Mouse (Mus musculus) hindbrain, embryonic 11.5 days (tissue): ENCODE measurements at regions not wholly inside any gene's neighbourhood (a gene's known extent, or its start where the extent isn't known, plus 50 kb on each side); places are given as distances from the start of the nearest gene placed in this dataset.
"Not testable (repeated sequence)": the region's sequence is repeated elsewhere in the genome, so short reads cannot be mapped to it uniquely, and the experiment has no call there.

Source experiments
- ATAC-seq: fragments of 200-750 bp; cut with Nextera tagmentation; 2 replicates; pipeline ENCODE4 v1.8.0; 2017; ENCODE audit warnings: mild to moderate bottlenecking, moderate TSS enrichment, moderate library complexity; ENCODE audit not compliant: low FRiP score
- DNase-seq: peaks from one replicate; pipeline ENCODE4 v3.0.0-alpha.2; 2015; ENCODE audit warnings: low spot score
- H3K27ac ChIP-seq: fragments of 300-500 bp; sonication (generic); 2 replicates; pipeline ENCODE4 v1.5.1; 2014; ENCODE audit warnings: mild to moderate bottlenecking, low read depth, low read length
- H3K27me3 ChIP-seq: fragments of 300-500 bp; sonication (generic); 2 replicates; pipeline ENCODE4 v1.6.1; 2014; ENCODE audit warnings: mild to moderate bottlenecking, low read length, moderate library complexity, mixed read lengths; ENCODE audit not compliant: control insufficient read depth, insufficient read depth
- H3K36me3 ChIP-seq: fragments of 300-500 bp; sonication (generic); 2 replicates; pipeline ENCODE4 v1.6.1; 2014; ENCODE audit warnings: mild to moderate bottlenecking, low read length, moderate library complexity, mixed read lengths; ENCODE audit not compliant: control insufficient read depth, insufficient read depth
- H3K4me1 ChIP-seq: fragments of 300-500 bp; sonication (generic); replicated peaks from 2 replicates; pipeline ENCODE4 v1.6.1; 2014; ENCODE audit warnings: low read length, mixed read lengths; ENCODE audit not compliant: control insufficient read depth, insufficient read depth
- H3K4me2 ChIP-seq: fragments of 300-500 bp; sonication (generic); replicated peaks from 2 replicates; pipeline ENCODE4 v1.6.1; 2014; ENCODE audit warnings: mild to moderate bottlenecking, low read depth, low read length
- H3K4me3 ChIP-seq: fragments of 300-500 bp; sonication (generic); 2 replicates; pipeline ENCODE4 v1.5.1; 2014; ENCODE audit warnings: low read depth, low read length
- H3K9ac ChIP-seq: fragments of 300-500 bp; sonication (generic); 2 replicates; pipeline ENCODE4 v1.6.1; 2014; ENCODE audit warnings: low read depth, low read length
- H3K9me3 ChIP-seq: fragments of 300-500 bp; sonication (generic); 2 replicates; pipeline ENCODE4 v1.6.1; 2016; ENCODE audit warnings: low read length; ENCODE audit not compliant: control insufficient read depth
- WGBS: fragments of 180-500 bp; shearing (Covaris S2); extraction: QIAGEN DNeasy Blood & Tissue Kit; methylation state at CpG from one replicate; pipeline ENCODE4 v1.1.7; 2014; 5-methylcytosine and 5-hydroxymethylcytosine counted together

- ATAC-seq, result no peak
- DNase-seq, result no peak
- no peak overlapping the region for H3K27ac ChIP-seq
- H3K9ac ChIP-seq, result no peak overlapping the region
- no peak overlapping the region for H3K4me2 ChIP-seq
- no peaks in the 10 kb centered on the region for H3K27me3 ChIP-seq
- H3K9me3 ChIP-seq, result no peaks in the 10 kb centered on the region
- H3K4me1 ChIP-seq, result no peaks in the 10 kb centered on the region
- 63% methylated on average over 2 of the region's 2 CpGs for WGBS
- H3K36me3 ChIP-seq, result no peaks in the 10 kb centered on the region
- no peak overlapping the region for H3K4me3 ChIP-seq
Measured at GRCm38 (mm10) chr15:24422333-24422942, 991.1 kb downstream of the Basp1 start.

GRCm38 (mm10) chr15:24419736-24420135 lies 993.8 kb downstream of the Basp1 start:
- 82% methylated on average over 1 of the region's 1 CpGs for WGBS
- Histone ChIP-seq H3K4me2 (no peak overlapping the region), H3K9ac (no peak overlapping the region), H3K27ac (no peak overlapping the region), H3K27me3 (no peaks in the 10 kb centered on the region), H3K4me3 (no peak overlapping the region), H3K4me1 (no peaks in the 10 kb centered on the region), H3K9me3 (no peaks in the 10 kb centered on the region), H3K36me3 (no peaks in the 10 kb centered on the region)
- ATAC-seq (no peak), DNase-seq (no peak)

GRCm38 (mm10) chr15:24419186-24419585 lies 994.4 kb downstream of the Basp1 start:
- no peak for DNase-seq
- ATAC-seq, result no peak

DNA sequence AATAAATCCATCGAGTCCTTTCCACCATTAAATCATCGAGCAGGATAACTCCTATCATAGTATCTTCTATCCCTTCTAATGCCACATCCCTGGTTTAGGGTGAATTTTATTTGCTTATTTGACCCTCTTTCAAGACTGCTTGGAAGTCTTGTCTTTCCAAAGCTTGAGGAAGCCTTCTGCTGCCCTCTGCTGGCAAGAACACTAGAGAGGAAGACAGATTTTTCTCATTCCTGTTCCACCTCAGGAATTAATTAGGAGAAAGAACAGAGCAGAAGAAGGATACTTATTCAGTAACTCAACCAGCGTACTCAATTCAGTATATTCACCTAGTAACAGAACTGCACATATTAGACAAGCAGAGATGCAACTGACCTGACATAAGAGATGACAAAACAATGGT lies 1005.9 kb downstream of the Basp1 start:
- Histone ChIP-seq H3K27me3 (no peaks in the 10 kb centered on the region), H3K36me3 (no peaks in the 10 kb centered on the region), H3K4me1 (no peaks in the 10 kb centered on the region), H3K9ac (no peak overlapping the region), H3K4me3 (no peak overlapping the region), H3K9me3 (no peaks in the 10 kb centered on the region), H3K27ac (no peak overlapping the region), H3K4me2 (no peak overlapping the region)
- WGBS, result 72% methylated on average over 3 of the region's 3 CpGs
- DNase-seq (peak; percentile 78), ATAC-seq (no peak; the same call in 1 of the 2 replicates)

More at GRCm38 (mm10) chr15:24419186-24419585, 994.4 kb downstream of the Basp1 start:
- no peak overlapping the region for H3K9ac ChIP-seq
- no peak overlapping the region for H3K4me3 ChIP-seq
- 88% methylated on average over 1 of the region's 1 CpGs for WGBS
- H3K4me2 ChIP-seq, result no peak overlapping the region
- H3K36me3 ChIP-seq, result no peaks in the 10 kb centered on the region
- no peaks in the 10 kb centered on the region for H3K9me3 ChIP-seq
- no peaks in the 10 kb centered on the region for H3K27me3 ChIP-seq
- H3K27ac ChIP-seq, result no peak overlapping the region
- H3K4me1 ChIP-seq, result no peaks in the 10 kb centered on the region

- no peak for DNase-seq
- Histone ChIP-seq H3K27ac (no peak overlapping the region), H3K4me2 (no peak overlapping the region), H3K36me3 (no peaks in the 10 kb centered on the region), H3K9me3 (no peaks in the 10 kb centered on the region), H3K4me1 (no peaks in the 10 kb centered on the region), H3K9ac (no peak overlapping the region), H3K27me3 (no peaks in the 10 kb centered on the region), H3K4me3 (no peak overlapping the region)
- 63% methylated on average over 1 of the region's 1 CpGs for WGBS
- no peak for ATAC-seq
Measured at GRCm38 (mm10) chr15:24405305-24405704, 1008.3 kb downstream of the Basp1 start.

GRCm38 (mm10) chr15:24400088-24400487 lies 1013.5 kb downstream of the Basp1 start:
- Histone ChIP-seq H3K4me2 (no peak overlapping the region), H3K9ac (no peak overlapping the region), H3K27me3 (no peaks in the 10 kb centered on the region), H3K27ac (no peak overlapping the region), H3K4me1 (no peaks in the 10 kb centered on the region), H3K9me3 (no peaks in the 10 kb centered on the region), H3K36me3 (no peaks in the 10 kb centered on the region), H3K4me3 (no peak overlapping the region)
- WGBS, result 88% methylated on average over 2 of the region's 2 CpGs
- DNase-seq (no peak), ATAC-seq (no peak)

DNA sequence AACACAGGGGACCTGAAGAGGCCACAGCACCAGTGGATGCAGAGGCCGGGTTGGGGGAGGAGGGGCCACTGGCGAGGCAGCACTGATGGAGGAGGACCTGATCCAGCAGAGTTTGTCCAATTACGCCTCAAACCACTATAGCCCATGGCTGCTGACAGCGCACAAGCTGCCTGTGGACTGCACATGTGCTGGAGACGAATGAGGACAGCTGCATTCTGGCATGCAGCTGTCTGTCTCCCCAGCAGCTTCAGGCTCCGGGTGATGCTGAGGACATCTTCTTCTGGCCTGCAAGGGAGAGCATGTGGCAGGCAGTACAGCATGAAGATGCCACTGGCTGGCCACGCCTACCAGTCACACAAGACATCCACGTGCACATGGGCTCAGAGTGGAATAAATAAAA lies 1055.2 kb downstream of the Basp1 start:
- no peak for DNase-seq
- Histone ChIP-seq H3K4me2 (no peak overlapping the region), H3K27me3 (no peaks in the 10 kb centered on the region)

GRCm38 (mm10) chr15:24348975-24349560 lies 1064.5 kb downstream of the Basp1 start:
- peak; percentile 54; the same call in 1 of the 2 replicates for ATAC-seq
- WGBS, result 76% methylated on average over 1 of the region's 1 CpGs

More for the DNA sequence above, 1055.2 kb downstream of the Basp1 start:
- H3K4me3 ChIP-seq, result no peak overlapping the region
- 90% methylated on average over 8 of the region's 8 CpGs for WGBS
- H3K4me1 ChIP-seq, result no peaks in the 10 kb centered on the region
- no peak overlapping the region for H3K9ac ChIP-seq
- H3K9me3 ChIP-seq, result no peaks in the 10 kb centered on the region
- no peak overlapping the region for H3K27ac ChIP-seq
- H3K36me3 ChIP-seq, result no peaks in the 10 kb centered on the region
- ATAC-seq, result peak; percentile 17; the same call in 1 of the 2 replicates

GRCm38 (mm10) chr15:24335876-24336275 lies 1077.7 kb downstream of the Basp1 start:
- H3K27me3 ChIP-seq, DNase-seq, H3K36me3 ChIP-seq, H3K4me2 ChIP-seq, H3K27ac ChIP-seq, H3K4me3 ChIP-seq, H3K9ac ChIP-seq, H3K4me1 ChIP-seq, ATAC-seq, H3K9me3 ChIP-seq: not testable (repeated sequence)
- WGBS, result 70% methylated on average over 1 of the region's 1 CpGs

More at GRCm38 (mm10) chr15:24348975-24349560, 1064.5 kb downstream of the Basp1 start:
- H3K27me3 ChIP-seq, result no peaks in the 10 kb centered on the region
- no peaks in the 10 kb centered on the region for H3K36me3 ChIP-seq
- H3K4me2 ChIP-seq, result no peak overlapping the region
- no peak overlapping the region for H3K4me3 ChIP-seq
- no peak for DNase-seq
- H3K27ac ChIP-seq, result no peak overlapping the region
- H3K4me1 ChIP-seq, result no peaks in the 10 kb centered on the region
- H3K9ac ChIP-seq, result no peak overlapping the region
- no peaks in the 10 kb centered on the region for H3K9me3 ChIP-seq
